Mouse (Mus musculus) left cerebral cortex, postnatal 4 days (tissue): ENCODE measurements around the gene Ankrd44. TPM values are rescaled to one million over a fixed set of nuclear protein-coding genes. Genes with fewer than 3 reads are reported as not detected.
A peak's percentile ranks its signal among the peaks of the same experiment; 100 is the strongest.

Experiments used
- DNase-seq: peaks from one replicate; pipeline ENCODE4 v3.0.0-alpha.2; 2022
- intact Hi-C: fragments of 180-260 bp; cut with DNase I; formaldehyde crosslinking; loops from one replicate; pipeline ENCODE4 v1.15.1; 2025
- total RNA-seq, 2 experiments: library from RNA; stranded (reverse); gene quantifications; 2 replicates each; pipeline ENCODE4 v1.2.3; 2021

The Ankrd44 gene
- total RNA-seq, 2 experiments from 2014 or later, result 88.1 to 88.4 TPM

DNA sequence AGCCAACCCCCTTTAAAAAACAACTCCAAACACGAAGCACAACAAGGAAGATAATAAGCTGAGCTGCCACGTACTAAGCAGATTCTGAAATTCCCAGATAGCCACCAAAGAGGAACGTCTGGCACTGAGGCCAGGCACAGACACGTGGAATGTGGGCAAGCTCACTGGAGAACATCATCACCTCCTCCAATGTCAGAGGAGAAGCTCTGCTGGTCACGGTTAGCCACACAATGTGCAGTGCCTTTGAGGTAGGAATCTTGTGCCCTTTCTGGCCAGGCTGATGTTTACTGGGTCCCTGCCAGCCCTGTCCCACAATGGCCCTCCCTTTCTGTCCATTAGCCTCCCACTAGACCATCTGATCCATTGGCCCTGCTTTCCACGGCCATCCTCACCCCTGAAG, 149.1 kb downstream of the Ankrd44 start:
- no peak for DNase-seq
- intact Hi-C loops, result no loop called here

- no peak for DNase-seq
- intact Hi-C loops, result no loop called here
These were observed 150.1 kb downstream of the Ankrd44 start for GRCm38 (mm10) chr1:54776116-54776515.

GRCm38 (mm10) chr1:54772843-54773242, 153.3 kb downstream of the Ankrd44 start:
- DNase-seq, result no peak
- intact Hi-C loops, result no loop called here

DNA sequence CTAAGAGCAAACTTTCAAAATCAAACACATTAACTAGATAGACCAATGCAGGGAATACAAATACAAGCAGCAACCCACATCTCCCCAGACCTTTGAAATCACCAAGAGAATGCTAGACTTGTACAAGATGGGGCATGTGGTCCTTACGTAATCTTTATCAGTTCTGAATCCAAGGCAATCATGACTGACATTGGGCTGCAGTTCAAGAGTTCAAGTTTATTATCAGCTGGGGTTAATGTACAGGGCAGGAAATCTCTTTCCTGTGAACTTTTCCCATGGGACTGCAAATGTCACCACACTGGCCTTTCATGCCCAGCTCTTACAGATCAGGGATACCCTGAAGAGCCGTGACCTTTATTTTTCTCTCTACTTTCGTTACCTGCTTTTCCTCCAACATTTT, 154.7 kb downstream of the Ankrd44 start:
- intact Hi-C loops, result no loop called here
- no peak for DNase-seq

DNA sequence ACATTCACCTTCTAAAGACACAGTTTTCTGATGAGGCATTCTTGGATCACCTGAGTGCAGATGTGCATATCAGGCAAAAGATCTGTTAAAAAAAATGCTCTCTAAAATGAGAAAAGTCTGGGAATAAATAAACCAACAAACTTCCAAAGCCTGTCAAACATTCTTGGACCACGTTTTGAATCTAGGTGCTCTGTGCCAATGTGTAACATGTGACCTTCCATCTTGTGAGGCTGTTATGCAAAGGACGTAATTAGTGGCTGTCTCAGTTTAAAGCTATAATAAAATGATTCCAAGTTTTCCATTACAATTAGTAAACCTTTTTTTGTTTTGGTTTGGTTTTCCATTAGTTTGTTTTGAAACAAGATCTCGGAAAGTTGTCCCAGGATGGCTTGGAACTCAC, 159.0 kb downstream of the Ankrd44 start:
- no peak for DNase-seq
- intact Hi-C loops, result no loop called here

GRCm38 (mm10) chr1:54765632-54766238, 160.5 kb downstream of the Ankrd44 start:
- intact Hi-C loops, result no loop called here
- DNase-seq, result no peak

DNA sequence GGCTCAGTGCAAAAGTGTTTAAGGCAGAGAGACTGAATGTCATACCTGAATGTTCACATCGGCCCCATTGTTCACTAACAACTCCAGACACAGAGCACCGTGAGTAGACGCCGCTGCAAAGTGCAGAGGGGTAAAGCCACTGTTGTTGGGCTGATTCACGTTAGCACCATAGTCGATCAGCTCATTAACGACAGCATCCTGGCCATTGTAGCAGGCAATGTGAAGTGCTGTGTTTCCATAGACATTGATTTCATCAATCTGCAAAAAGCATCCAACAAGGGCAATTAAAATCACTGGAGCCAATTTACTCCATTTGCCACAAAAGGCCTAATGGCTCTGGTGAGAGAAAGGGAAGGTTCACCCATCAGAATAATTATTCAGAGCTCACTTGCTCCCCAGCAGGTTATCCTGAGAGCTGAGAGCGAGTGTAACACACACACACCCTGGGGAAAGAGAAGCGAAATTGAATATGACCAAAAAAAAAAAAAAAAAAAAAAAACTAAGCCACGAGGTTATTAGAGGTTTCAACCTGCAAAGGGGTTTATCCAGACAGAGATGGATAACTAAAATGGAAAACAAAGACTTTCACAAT, 163.9 kb downstream of the Ankrd44 start:
- intact Hi-C loops, result no loop called here
- DNase-seq, result no peak

- no peak for DNase-seq
- intact Hi-C loops, result loop anchor here (10.0 kb wide), 1 partner anchor 215 kb away; no protein-coding TSS in a partner anchor
These were observed 166.3 kb downstream of the Ankrd44 start for GRCm38 (mm10) chr1:54759841-54760240.

GRCm38 (mm10) chr1:54757291-54757690, 168.9 kb downstream of the Ankrd44 start:
- intact Hi-C loops, result loop anchor here (10.0 kb wide), 1 partner anchor 218 kb away; no protein-coding TSS in a partner anchor

GRCm38 (mm10) chr1:54755690-54756365, 170.4 kb downstream of the Ankrd44 start:
- no peak for DNase-seq
- intact Hi-C loops, result loop anchor here (10.0 kb wide), 1 partner anchor 219 kb away; no protein-coding TSS in a partner anchor

More at GRCm38 (mm10) chr1:54757291-54757690, 168.9 kb downstream of the Ankrd44 start:
- no peak for DNase-seq

DNA sequence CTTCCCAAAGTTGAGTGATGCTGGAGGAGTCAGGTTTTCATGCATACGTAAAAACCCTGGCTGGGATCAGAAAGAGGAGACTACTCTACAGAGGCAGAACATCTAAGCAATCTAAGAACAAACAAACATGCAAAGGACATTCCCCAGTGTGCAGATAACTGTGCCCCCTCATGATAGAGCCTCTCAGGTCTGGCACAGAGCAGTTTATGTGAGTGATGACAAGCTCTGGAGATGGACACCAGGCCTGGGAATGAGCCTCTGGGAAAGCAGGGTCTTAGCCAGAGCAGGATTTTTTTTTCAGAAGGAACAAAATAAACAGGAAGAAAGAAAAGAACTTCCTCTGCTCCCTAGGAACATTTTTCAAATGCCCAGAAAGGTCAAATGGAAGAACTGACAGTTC, 176.2 kb downstream of the Ankrd44 start:
- intact Hi-C loops, result loop anchor here (10.0 kb wide), 1 partner anchor 225 kb away; no protein-coding TSS in a partner anchor
- DNase-seq, result no peak

GRCm38 (mm10) chr1:54749516-54749915, 176.7 kb downstream of the Ankrd44 start:
- no peak for DNase-seq
- intact Hi-C loops, result no loop called here

DNA sequence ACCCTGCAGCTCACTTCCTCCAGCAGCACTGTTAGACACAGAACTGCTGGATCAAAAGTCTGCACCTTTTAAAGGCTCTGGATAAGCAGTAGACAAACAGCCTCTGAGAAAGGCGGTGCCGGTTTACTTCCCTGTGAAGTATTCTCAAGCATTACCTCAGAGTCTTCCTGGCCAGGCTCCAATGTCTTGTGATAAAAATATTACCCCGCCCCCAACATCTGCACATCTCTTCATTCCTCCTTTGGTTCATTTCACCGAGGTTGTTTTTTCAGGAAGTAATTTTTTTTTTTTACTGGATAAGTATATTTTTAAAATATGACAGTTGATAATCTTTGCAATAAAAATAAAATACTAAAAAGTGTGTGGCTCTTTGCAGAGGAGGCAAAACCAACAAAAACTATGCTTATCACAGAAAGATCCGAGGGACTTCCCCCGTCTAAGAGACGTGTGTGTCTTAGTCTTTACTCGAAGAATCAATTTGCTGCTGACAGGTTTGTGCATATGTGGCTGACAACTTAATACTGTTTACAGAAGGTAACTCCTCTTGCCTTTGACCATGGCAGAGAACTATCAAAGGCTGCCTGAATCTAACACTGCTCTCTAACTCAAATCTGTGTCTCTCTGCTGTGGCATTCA, 178.3 kb downstream of the Ankrd44 start:
- DNase-seq, result no peak
- intact Hi-C loops, result no loop called here

DNA sequence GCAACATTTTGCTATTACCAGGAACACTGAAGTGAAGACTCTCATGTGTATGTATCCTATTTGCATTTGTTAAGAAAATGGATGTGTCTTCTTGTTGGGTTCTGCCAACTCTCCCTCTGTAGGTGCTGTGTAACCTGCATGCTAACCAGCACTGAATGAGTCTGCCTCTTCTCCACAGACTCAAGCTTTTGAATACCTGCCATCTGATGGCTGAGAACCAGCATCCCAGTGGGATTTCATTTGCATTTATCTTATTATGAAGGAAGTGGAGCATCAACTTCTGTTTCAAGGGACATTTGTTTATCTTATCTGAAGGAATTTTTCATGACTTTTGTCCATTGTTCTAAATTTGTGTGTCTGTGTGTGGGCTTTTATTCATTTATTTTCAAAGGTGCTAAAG, 180.5 kb downstream of the Ankrd44 start:
- intact Hi-C loops, result no loop called here
- no peak for DNase-seq

- intact Hi-C loops, result no loop called here
- no peak for DNase-seq
These were observed 182.0 kb downstream of the Ankrd44 start for GRCm38 (mm10) chr1:54744171-54744570.

DNA sequence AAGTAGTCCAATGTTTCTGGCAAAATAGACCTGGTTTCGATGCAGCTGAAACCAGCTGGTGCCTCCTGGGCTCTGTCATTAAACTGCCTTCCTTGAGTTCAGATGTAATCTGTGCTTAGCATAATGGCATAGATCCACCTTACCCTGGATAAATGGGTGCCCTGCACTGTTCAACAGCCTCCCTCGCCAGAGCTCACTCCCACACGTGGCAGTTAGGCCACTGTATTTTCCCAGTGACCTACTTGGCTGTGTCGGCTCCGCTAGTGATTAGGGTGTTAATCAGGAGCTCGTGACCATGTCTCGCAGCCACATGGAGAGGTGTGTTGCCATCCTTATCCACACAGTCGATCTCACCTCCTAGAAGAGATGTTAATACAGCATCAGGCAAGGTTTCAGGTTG, 183.1 kb downstream of the Ankrd44 start:
- DNase-seq, result no peak
- intact Hi-C loops, result no loop called here

GRCm38 (mm10) chr1:54740936-54741335, 185.3 kb downstream of the Ankrd44 start:
- intact Hi-C loops, result no loop called here
- peak; percentile 11 for DNase-seq

GRCm38 (mm10) chr1:54737472-54737871, 188.7 kb downstream of the Ankrd44 start:
- no peak for DNase-seq
- intact Hi-C loops, result no loop called here

- no peak for DNase-seq
These were observed 191.1 kb downstream of the Ankrd44 start for GRCm38 (mm10) chr1:54734917-54735664.

DNA sequence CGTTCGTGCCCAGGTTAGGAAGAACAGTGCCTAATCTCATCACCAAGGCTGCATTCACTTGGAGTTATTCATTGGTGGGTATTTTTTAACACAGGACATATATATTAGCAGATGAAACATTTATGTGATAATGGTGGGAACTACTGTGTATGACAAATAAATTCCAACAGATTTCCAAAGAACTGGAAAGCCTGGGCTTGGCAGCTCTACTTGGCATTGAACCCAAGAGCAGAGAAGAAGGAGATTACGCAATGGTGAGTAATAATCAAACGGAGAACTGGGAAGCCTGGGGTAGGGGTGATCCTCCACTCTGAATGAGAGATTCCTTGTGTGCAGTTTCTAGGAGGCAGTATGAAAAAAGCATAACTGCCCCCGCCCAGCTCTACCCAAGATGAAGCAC, 196.9 kb downstream of the Ankrd44 start:
- intact Hi-C loops, result no loop called here
- DNase-seq, result no peak

More at GRCm38 (mm10) chr1:54734917-54735664, 191.1 kb downstream of the Ankrd44 start:
- intact Hi-C loops, result no loop called here

- intact Hi-C loops, result no loop called here
- DNase-seq, result no peak
These were observed 199.6 kb downstream of the Ankrd44 start for GRCm38 (mm10) chr1:54726555-54726954.
